Mouse (Mus musculus) liver, adult 2 months (tissue): Measurements from ENCODE around the gene Hps6. TPM values are rescaled to one million over a fixed set of nuclear protein-coding genes. Genes with fewer than 3 reads are reported as not detected.

ENCODE experiments used
- DNase-seq: peaks from one replicate; pipeline ENCODE4 v3.0.0-alpha.2; 2011; ENCODE audit warnings: low read depth, low spot score; ENCODE audit errors: extremely low read depth
- H3K27ac ChIP-seq: fragments of 200-500 bp; replicated peaks from 2 replicates; pipeline ENCODE4 v1.5.1; 2012; ENCODE audit warnings: low read depth, mild to moderate bottlenecking, control low read depth, inconsistent platforms, low read length; ENCODE audit not compliant: insufficient read depth
- H3K27me3 ChIP-seq: fragments of 200-500 bp; 2 replicates; pipeline ENCODE4 v1.6.1; 2012; ENCODE audit warnings: mild to moderate bottlenecking, moderate library complexity, low read length, inconsistent platforms; ENCODE audit not compliant: control insufficient read depth, insufficient read depth
- H3K36me3 ChIP-seq: fragments of 200-500 bp; 2 replicates; pipeline ENCODE4 v1.6.1; 2012; ENCODE audit warnings: low read length, inconsistent platforms; ENCODE audit not compliant: control insufficient read depth, insufficient read depth
- H3K4me1 ChIP-seq: fragments of 200-500 bp; 2 replicates; pipeline ENCODE4 v1.6.1; 2011; ENCODE audit warnings: low read length; ENCODE audit not compliant: control insufficient read depth, insufficient read depth
- H3K4me3 ChIP-seq: fragments of 200-500 bp; 2 replicates; pipeline ENCODE4 v1.5.1; 2011; ENCODE audit warnings: low read depth, mild to moderate bottlenecking, control low read depth, low read length, moderate library complexity; ENCODE audit not compliant: insufficient read depth
- H3K79me2 ChIP-seq: fragments of 200-500 bp; 2 replicates; pipeline ENCODE4 v1.6.1; 2012; ENCODE audit warnings: inconsistent platforms, mild to moderate bottlenecking, low read length, moderate library complexity; ENCODE audit not compliant: control insufficient read depth, insufficient read depth
- H3K9ac ChIP-seq: fragments of 200-500 bp; 2 replicates; pipeline ENCODE4 v1.6.1; 2012; ENCODE audit warnings: low read depth, mild to moderate bottlenecking, control low read depth, inconsistent platforms, low read length
- CTCF ChIP-seq: fragments of 200-500 bp; IDR thresholded peaks from 2 replicates; pipeline ENCODE4 v1.5.1; 2011; ENCODE audit warnings: low read depth, low read length, control low read depth
- POLR2A ChIP-seq: fragments of 200-500 bp; IDR thresholded peaks from 2 replicates; pipeline ENCODE4 v1.6.1; 2011; ENCODE audit warnings: low read length, control low read depth; ENCODE audit not compliant: insufficient read depth; ENCODE audit errors: extremely low read depth
- WGBS: fragments of 180-500 bp; shearing (Covaris S2); methylation state at CpG from one replicate; pipeline ENCODE4 v1.1.7; 2018; 5-methylcytosine and 5-hydroxymethylcytosine counted together
- polyA plus RNA-seq: library from polyadenylated mRNA; depleted of rRNA; stranded (reverse); fragments of >200 nt; gene quantifications from 2 replicates; pipeline ENCODE4 v1.2.3, GENCODE M21; 2012
- total RNA-seq: library from RNA; depleted of rRNA; stranded (reverse); fragments of >200 nt; gene quantifications from 2 replicates; pipeline ENCODE4 v1.2.3, GENCODE M21; 2014

Gene Hps6
- total and polyA plus RNA-seq, 2 experiments, result 2.3 to 3.2 TPM

DNA sequence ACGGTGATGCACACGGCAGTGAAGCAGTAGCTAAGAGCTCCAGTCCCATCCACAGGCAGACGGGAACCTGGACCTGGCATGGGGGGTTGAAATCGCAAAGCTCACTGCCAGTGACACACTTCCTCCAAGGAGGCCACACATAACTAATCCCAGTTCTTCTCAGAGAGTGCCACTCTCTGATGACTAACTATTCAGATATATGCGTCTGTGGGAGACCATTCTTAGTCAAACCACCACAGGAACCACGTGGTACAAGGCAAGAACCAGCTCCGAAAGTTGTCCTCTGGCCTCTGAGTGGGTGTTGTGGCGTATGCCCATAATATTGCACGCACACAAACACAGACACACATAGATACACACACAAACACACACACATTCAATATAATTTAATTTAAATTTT lies 1.0 kb upstream of the Hps6 start:
- TF ChIP-seq POLR2A, result no peak
- no peak for TF ChIP-seq CTCF
- Histone ChIP-seq H3K27me3 (no peaks in the 10 kb centered on the region), H3K36me3 (no peaks in the 10 kb centered on the region), H3K9ac (no peak overlapping the region), H3K4me3 (no peak overlapping the region), H3K27ac (no peak overlapping the region), H3K4me1 (peaks cover 7% of the 10 kb centered on the region; the same call in 1 of the 2 replicates), H3K79me2 (peaks cover 5% of the 10 kb centered on the region; the same call in 1 of the 2 replicates)
- 82% methylated on average over 9 of the region's 9 CpGs for WGBS
- no peak for DNase-seq

DNA sequence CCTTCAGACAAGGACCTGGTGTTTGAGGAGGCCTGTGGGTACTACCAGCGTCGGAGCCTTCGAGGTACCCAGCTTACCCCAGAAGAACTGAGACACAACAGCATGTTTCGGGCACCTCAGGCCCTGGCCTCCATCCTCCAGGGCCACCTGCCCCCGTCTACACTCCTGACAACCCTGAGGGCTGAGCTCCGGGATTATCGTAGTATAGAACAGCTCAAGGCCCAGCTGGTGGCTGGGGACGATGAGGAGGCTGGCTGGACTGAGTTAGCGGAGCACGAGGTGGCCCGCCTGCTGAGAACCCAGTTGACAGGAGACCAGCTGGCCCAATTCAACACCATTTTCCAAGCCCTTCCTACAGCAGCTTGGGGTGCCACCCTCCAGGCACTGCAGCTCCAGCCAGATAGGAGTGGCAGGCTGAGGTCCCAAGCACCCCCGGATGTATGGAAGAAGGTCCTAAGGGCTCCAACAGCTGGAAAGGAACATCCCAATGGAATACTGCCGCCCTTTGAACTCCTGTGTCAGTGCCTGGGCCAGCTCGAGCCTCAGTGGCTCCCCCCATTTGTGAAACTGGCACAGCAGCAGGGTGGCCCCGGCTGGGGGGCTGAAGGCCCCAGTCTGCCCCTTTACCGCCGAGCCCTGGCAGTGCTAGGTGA lies 1.6 kb downstream of the Hps6 start:
- TF ChIP-seq CTCF, result no peak
- no peak for TF ChIP-seq POLR2A

DNA sequence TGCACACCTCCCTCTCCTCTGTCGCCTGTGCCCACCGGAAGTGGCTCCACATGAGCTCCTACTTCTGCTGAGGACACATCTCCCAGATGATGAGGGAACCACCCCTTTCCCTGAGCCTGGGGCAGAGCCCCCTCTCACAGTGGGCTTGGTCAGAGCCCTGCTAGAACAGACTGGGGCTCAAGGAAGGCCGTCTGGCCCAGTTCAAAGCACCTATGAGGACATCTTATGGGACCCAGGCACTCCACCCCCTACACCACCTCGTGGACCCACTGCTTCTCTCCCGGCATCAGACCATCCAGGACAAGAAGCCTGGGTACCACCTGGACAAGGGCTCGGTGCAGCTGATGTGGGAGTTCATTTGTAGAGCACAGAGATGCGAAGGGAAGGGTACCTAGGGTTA lies 2.4 kb downstream of the Hps6 start:
- no peak overlapping the region for H3K27ac ChIP-seq
- DNase-seq, result no peak
- no peak overlapping the region for H3K4me3 ChIP-seq
- no peaks in the 10 kb centered on the region for H3K36me3 ChIP-seq
- H3K4me1 ChIP-seq, result peaks cover 5% of the 10 kb centered on the region; the same call in 1 of the 2 replicates
- peaks cover 5% of the 10 kb centered on the region; the same call in 1 of the 2 replicates for H3K79me2 ChIP-seq
- no peak overlapping the region for H3K9ac ChIP-seq
- H3K27me3 ChIP-seq, result no peaks in the 10 kb centered on the region
- no peak for TF ChIP-seq CTCF
- no peak for TF ChIP-seq POLR2A
- WGBS, result 91% methylated on average over 7 of the region's 7 CpGs

More for the DNA sequence above, 1.6 kb downstream of the Hps6 start:
- Histone ChIP-seq H3K9ac (no peak overlapping the region), H3K79me2 (peaks cover 5% of the 10 kb centered on the region; the same call in 1 of the 2 replicates), H3K27ac (no peak overlapping the region), H3K4me1 (peaks cover 5% of the 10 kb centered on the region; the same call in 1 of the 2 replicates), H3K27me3 (no peaks in the 10 kb centered on the region), H3K36me3 (no peaks in the 10 kb centered on the region), H3K4me3 (no peak overlapping the region)
- DNase-seq, result no peak
- 90% methylated on average over 17 of the region's 17 CpGs for WGBS

DNA sequence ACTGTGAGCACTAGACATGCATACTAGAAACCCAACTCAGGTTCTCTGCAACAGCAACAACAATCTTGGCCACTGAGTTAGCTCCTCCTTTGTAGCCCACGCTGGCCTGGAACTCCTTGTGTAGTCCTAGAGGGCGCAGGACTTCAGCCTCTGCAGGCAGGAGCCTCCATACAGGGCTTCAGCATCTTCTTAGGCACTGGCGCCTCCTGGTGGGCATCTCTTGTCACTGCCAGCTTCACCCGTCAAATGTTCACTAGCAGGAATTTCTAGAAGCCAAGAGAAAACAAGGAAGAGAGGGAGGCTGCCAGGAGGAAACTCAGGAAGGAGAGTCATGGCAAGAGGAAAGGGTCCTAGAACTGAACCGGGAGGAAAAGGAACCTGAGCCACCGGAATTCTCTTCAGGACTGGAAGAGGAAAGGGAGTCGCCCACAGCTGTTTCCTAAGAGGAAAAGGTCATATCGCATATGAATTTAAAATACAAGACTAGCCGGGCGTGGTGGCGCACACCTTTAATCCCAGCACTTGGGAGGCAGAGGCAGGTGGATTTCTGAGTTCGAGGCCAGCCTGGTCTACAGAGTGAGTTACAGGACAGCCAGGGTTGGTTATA lies 11.4 kb downstream of the Hps6 start:
- no peak overlapping the region for H3K9ac ChIP-seq
- no peaks in the 10 kb centered on the region for H3K36me3 ChIP-seq
- WGBS, result 28% methylated on average over 12 of the region's 12 CpGs
- no peaks in the 10 kb centered on the region for H3K4me1 ChIP-seq
- H3K27ac ChIP-seq, result no peak overlapping the region
- TF ChIP-seq CTCF, result peak; percentile 98
- no peak for TF ChIP-seq POLR2A
- DNase-seq, result peak; percentile 76
- no peak overlapping the region for H3K4me3 ChIP-seq
- H3K27me3 ChIP-seq, result no peaks in the 10 kb centered on the region
- no peaks in the 10 kb centered on the region for H3K79me2 ChIP-seq

GRCm38 (mm10) chr19:46016023-46016422 lies 12.7 kb downstream of the Hps6 start:
- Histone ChIP-seq H3K79me2 (no peaks in the 10 kb centered on the region), H3K4me1 (no peaks in the 10 kb centered on the region), H3K4me3 (no peak overlapping the region), H3K27me3 (no peaks in the 10 kb centered on the region), H3K27ac (no peak overlapping the region), H3K36me3 (no peaks in the 10 kb centered on the region), H3K9ac (no peak overlapping the region)
- TF ChIP-seq CTCF, result no peak
- WGBS, result 93% methylated on average over 2 of the region's 2 CpGs
- DNase-seq, result no peak

- H3K9ac ChIP-seq, result no peak overlapping the region
- H3K79me2 ChIP-seq, result no peaks in the 10 kb centered on the region
- 87% methylated on average over 6 of the region's 6 CpGs for WGBS
- DNase-seq, result no peak
- H3K4me3 ChIP-seq, result no peak overlapping the region
- no peak overlapping the region for H3K27ac ChIP-seq
- H3K36me3 ChIP-seq, result no peaks in the 10 kb centered on the region
- H3K4me1 ChIP-seq, result peaks cover 6% of the 10 kb centered on the region
- TF ChIP-seq POLR2A, result no peak
- TF ChIP-seq CTCF, result no peak
- no peaks in the 10 kb centered on the region for H3K27me3 ChIP-seq
These were observed 21.7 kb downstream of the Hps6 start for GRCm38 (mm10) chr19:46024959-46025358.
